ENCODE assay signal across 21 mouse cellular contexts in the genomic region with DNA sequence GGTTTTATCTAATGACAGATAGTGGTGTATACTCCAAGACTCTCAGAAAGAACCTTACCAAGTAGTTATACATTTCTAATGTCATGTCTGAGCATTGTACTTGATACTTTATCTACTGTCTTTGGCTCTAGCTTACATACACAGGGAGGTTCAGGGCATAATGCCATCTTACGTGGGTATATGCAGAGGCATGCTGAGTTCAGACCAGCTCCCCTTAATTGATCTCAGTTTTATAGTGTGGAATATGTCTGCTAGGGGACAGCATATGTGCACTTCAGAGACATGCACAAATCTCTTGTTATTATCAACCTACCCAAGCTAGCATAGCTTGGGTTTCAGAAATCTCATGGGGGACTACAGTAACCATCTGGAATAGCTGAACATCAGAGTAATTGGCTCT.
A peak's percentile ranks its signal among the peaks of the same experiment; 100 is the strongest.
DNase-seq lines count a peak whose midpoint lies in the region; ATAC-seq lines count a peak whose summit lies in the region.
"Had no signal": no experiment of that assay in that cellular context is flagged by ENCODE, and none has a peak within 500 bp of the region (broad histone marks: within the 10 kb centered on the region; RNA-seq: fewer than 3 reads in every experiment).

No protein-coding gene starts in this region.

- no peak overlapping the region for H3K27ac ChIP-seq in neural tube, embryonic 13.5 days (replicated peaks)
- H3K27ac ChIP-seq in neural tube, embryonic 14.5 days (ENCODE audit: low read depth, low read length) = no peak overlapping the region
- no peak overlapping the region for H3K27ac ChIP-seq in neural tube, embryonic 15.5 days (replicated peaks)

- H3K4me3 ChIP-seq in neural tube, embryonic 13.5 days = no peak overlapping the region
- H3K4me3 ChIP-seq in neural tube, embryonic 14.5 days (ENCODE audit: low read depth, low read length) = no peak overlapping the region
- no peak overlapping the region for H3K4me3 ChIP-seq in neural tube, embryonic 15.5 days (replicated peaks)

- no peaks in the 10 kb centered on the region for H3K27me3 ChIP-seq in neural tube, embryonic 13.5 days
- H3K27me3 ChIP-seq in neural tube, embryonic 14.5 days (ENCODE audit: control insufficient read depth, insufficient read depth, low read length) = no peaks in the 10 kb centered on the region
- no peaks in the 10 kb centered on the region for H3K27me3 ChIP-seq in neural tube, embryonic 15.5 days (replicated peaks)
- H3K27me3 ChIP-seq: CH12.LX, Patski had no signal

- H3K4me1 ChIP-seq in neural tube, embryonic 13.5 days (replicated peaks) = peaks cover 16% of the 10 kb centered on the region
- no peaks in the 10 kb centered on the region for H3K4me1 ChIP-seq in neural tube, embryonic 14.5 days (ENCODE audit: control insufficient read depth, insufficient read depth, low read length)
- H3K4me1 ChIP-seq in neural tube, embryonic 15.5 days = peaks cover 4% of the 10 kb centered on the region; the same call in 1 of the 2 replicates

- H3K9me3 ChIP-seq in neural tube, embryonic 13.5 days = no peaks in the 10 kb centered on the region
- H3K9me3 ChIP-seq in neural tube, embryonic 14.5 days (ENCODE audit: control insufficient read depth, low read length) = no peaks in the 10 kb centered on the region
- H3K9me3 ChIP-seq in neural tube, embryonic 15.5 days (replicated peaks) = no peaks in the 10 kb centered on the region
- H3K9me3 ChIP-seq: G1E had no signal

- intact Hi-C loops in left cerebral cortex, postnatal 36 days (cut with DNase I) = no loop called here

- H3K9ac ChIP-seq in neural tube, embryonic 13.5 days = no peak overlapping the region
- H3K9ac ChIP-seq in neural tube, embryonic 14.5 days (replicated peaks; ENCODE audit: low read depth, low read length) = no peak overlapping the region
- no peak overlapping the region for H3K9ac ChIP-seq in neural tube, embryonic 15.5 days (replicated peaks)

- WGBS in neural tube, embryonic 13.5 days = 53% methylated on average over 1 of the region's 1 CpGs
- WGBS in neural tube, embryonic 14.5 days = 36% methylated on average over 1 of the region's 1 CpGs
- 43% methylated on average over 1 of the region's 1 CpGs for WGBS in neural tube, embryonic 15.5 days

- DNase-seq in neural tube, embryonic 10.5 days (ENCODE audit: extremely low spot score, low spot score) = no peak
- no peak for DNase-seq in left cerebral cortex, postnatal 36 days (ENCODE audit: low spot score in 2 of 2)
- DNase-seq in adrenal gland, adult 2 months = no peak
- DNase-seq: adrenal gland, adult 8-10 months; adrenal gland, postnatal 10 days; adrenal gland, postnatal 14 days; adrenal gland, postnatal 25 days; adrenal gland, postnatal 36 days; B cell, adult 2 months; cerebellum, adult 11 months; cerebellum, adult 11-12 months; cerebellum, adult 18-20 months; cerebellum, adult 2 months had no signal

- peaks cover 18% of the 10 kb centered on the region for H3K36me3 ChIP-seq in neural tube, embryonic 13.5 days
- no peaks in the 10 kb centered on the region for H3K36me3 ChIP-seq in neural tube, embryonic 14.5 days (ENCODE audit: control insufficient read depth, insufficient read depth, low read length)
- peaks cover 9% of the 10 kb centered on the region; the same call in 1 of the 2 replicates for H3K36me3 ChIP-seq in neural tube, embryonic 15.5 days

- peak; percentile 83 for ATAC-seq in neural tube, embryonic 13.5 days (ENCODE audit: low read depth)
- ATAC-seq in neural tube, embryonic 14.5 days (ENCODE audit: low read depth) = peak; percentile 83; the same call in 1 of the 2 replicates
- peak; percentile 28; the same call in 1 of the 2 replicates for ATAC-seq in neural tube, embryonic 15.5 days (ENCODE audit: low FRiP score)
- ATAC-seq: activated CD4-positive, CD25-positive, alpha-beta regulatory T cell, adult 4 months; CD4-positive, CD25-positive, alpha-beta regulatory T cell, adult 4 months; Patski had no signal

- H3K4me2 ChIP-seq in neural tube, embryonic 13.5 days = no peak overlapping the region
- no peak overlapping the region for H3K4me2 ChIP-seq in neural tube, embryonic 14.5 days (ENCODE audit: low read depth, low read length)
- H3K4me2 ChIP-seq in neural tube, embryonic 15.5 days = no peak overlapping the region

Comparison
In these comparisons a context has a peak if more than half of its experiments do, and no peak if none do; other contexts are left out.
1. ATAC-seq: peak in every context shown above with its lines; median percentile 83 in neural tube, embryonic 13.5 days; 83 in neural tube, embryonic 14.5 days; 28 in neural tube, embryonic 15.5 days.